Mouse (Mus musculus) C2C12 (cell line): ENCODE data around the gene Mrpl22. TPM values are rescaled to one million over a fixed set of nuclear protein-coding genes. Genes with fewer than 3 reads are reported as not detected.

Source experiments
- H3K27me3 ChIP-seq: one replicate; pipeline ENCODE4 v1.6.1; 2011; ENCODE audit not compliant: control insufficient read depth, insufficient read depth, insufficient read length
- H3K36me3 ChIP-seq: one replicate; pipeline ENCODE4 v1.6.1; 2011; ENCODE audit not compliant: control insufficient read depth, insufficient read depth
- H3K4me3 ChIP-seq: one replicate; pipeline ENCODE4 v1.5.1; 2011; ENCODE audit warnings: mild to moderate bottlenecking, control low read depth; ENCODE audit not compliant: poor library complexity, insufficient read depth, severe bottlenecking
- H3K79me2 ChIP-seq: one replicate; pipeline ENCODE4 v1.6.1; 2011; ENCODE audit not compliant: control insufficient read depth, insufficient read depth
- H3K79me3 ChIP-seq: one replicate; pipeline ENCODE4 v1.6.1; 2011; ENCODE audit warnings: low read depth, control low read depth
- H3ac ChIP-seq: one replicate; pipeline ENCODE3; 2011; ENCODE audit warnings: low read depth; ENCODE audit not compliant: control insufficient read depth, insufficient read length
- CEBPB ChIP-seq: IDR thresholded peaks from one replicate; pipeline ENCODE4 v1.6.1; 2011; ENCODE audit warnings: low read depth, mild to moderate bottlenecking, control low read depth, moderate library complexity
- CTCF ChIP-seq: IDR thresholded peaks from one replicate; pipeline ENCODE4 v1.5.1; 2011; ENCODE audit not compliant: control insufficient read depth, insufficient read depth, insufficient read length
- FOSL1 ChIP-seq: IDR thresholded peaks from one replicate; pipeline ENCODE4 v1.8.0; 2011; ENCODE audit warnings: mild to moderate bottlenecking, low read length; ENCODE audit not compliant: poor library complexity, insufficient read depth, severe bottlenecking
- MAX ChIP-seq: IDR thresholded peaks from one replicate; pipeline ENCODE4 v1.6.1; 2011; ENCODE audit warnings: mild to moderate bottlenecking, control low read depth
- MYOD1 ChIP-seq: IDR thresholded peaks from one replicate; pipeline ENCODE4 v1.6.1; 2011; ENCODE audit warnings: low read depth; ENCODE audit not compliant: control insufficient read depth, insufficient read length
- MYOG ChIP-seq: IDR thresholded peaks from one replicate; pipeline ENCODE4 v1.6.1; 2011; ENCODE audit not compliant: control insufficient read depth, insufficient read length; ENCODE audit errors: extremely low read depth
- USF1 ChIP-seq: IDR thresholded peaks from one replicate; pipeline ENCODE4 v1.6.1; 2011; ENCODE audit warnings: low read depth, mild to moderate bottlenecking, control low read depth, moderate library complexity
- polyA plus RNA-seq: library from polyadenylated mRNA; unstranded; fragments of >200 nt; fragmentation: generic; extraction: Trizol; gene quantifications from one replicate; pipeline ENCODE4 v1.2.1, GENCODE M21; 2012; ENCODE audit warnings: missing spikeins

The Mrpl22 gene
- polyA plus RNA-seq, 1 experiment: 106 TPM

- Histone ChIP-seq H3K4me3 (no peak overlapping the region), H3ac (no peak overlapping the region), H3K36me3 (peaks cover 84% of the 10 kb centered on the region), H3K79me3 (no peaks in the 10 kb centered on the region), H3K79me2 (no peaks in the 10 kb centered on the region), H3K27me3 (no peaks in the 10 kb centered on the region)
- TF ChIP-seq CTCF: no peak
- no peak for TF ChIP-seq MYOG
- TF ChIP-seq FOSL1: no peak
- TF ChIP-seq USF1: no peak
- TF ChIP-seq MAX: no peak
Observed at GRCm38 (mm10) chr11:58129302-58129843, 42.1 kb upstream of the Mrpl22 start.

DNA sequence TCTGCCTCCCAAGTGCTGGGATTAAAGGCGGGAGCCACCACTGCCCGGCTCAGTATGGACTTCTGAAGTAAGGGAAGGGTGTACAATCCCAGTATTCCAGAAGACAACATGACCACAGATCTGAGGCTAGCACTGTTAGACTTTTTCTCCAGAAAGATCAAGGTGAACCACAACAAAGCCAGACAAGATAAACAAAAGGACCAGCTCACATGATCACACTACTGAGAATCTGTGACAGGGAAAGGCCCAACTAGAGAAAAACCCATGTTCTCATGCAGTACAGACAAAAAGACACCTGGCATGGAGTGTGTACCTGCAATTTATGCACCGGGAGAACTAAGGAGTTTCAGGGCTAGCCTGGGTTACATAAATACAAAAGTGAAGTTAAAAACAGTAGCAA lies 39.4 kb upstream of the Mrpl22 start:
- Histone ChIP-seq H3K4me3 (no peak overlapping the region), H3ac (no peak overlapping the region), H3K27me3 (no peaks in the 10 kb centered on the region), H3K79me2 (no peaks in the 10 kb centered on the region), H3K36me3 (peaks cover 88% of the 10 kb centered on the region), H3K79me3 (no peaks in the 10 kb centered on the region)
- TF ChIP-seq MYOD1 (no peak), MYOG (no peak), MAX (no peak), CEBPB (no peak), CTCF (no peak), USF1 (no peak), FOSL1 (no peak)

GRCm38 (mm10) chr11:58134869-58135268 lies 36.6 kb upstream of the Mrpl22 start:
- Histone ChIP-seq H3K36me3 (peaks cover 90% of the 10 kb centered on the region), H3K4me3 (no peak overlapping the region)
- TF ChIP-seq MYOD1 (no peak), CEBPB (no peak), MAX (no peak), USF1 (no peak), FOSL1 (no peak), MYOG (no peak), CTCF (no peak)

DNA sequence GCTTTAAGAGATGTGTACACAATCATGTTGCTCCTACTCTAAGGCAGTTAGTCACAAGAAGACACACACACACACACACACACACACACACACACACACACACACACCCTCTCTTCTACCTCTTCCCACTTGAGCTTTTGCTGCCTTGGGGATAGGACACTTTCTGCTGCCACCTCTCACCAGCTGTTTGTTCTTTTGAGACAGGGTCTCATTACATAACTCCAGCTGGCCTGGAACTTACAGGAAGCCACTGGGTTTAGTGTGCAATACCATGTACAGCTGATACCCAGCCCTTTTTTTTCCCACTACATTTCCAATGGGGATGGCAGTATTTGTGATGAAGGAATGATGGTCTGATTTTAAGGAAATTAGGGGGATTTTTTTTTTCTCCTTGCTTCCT lies 36.2 kb upstream of the Mrpl22 start:
- Histone ChIP-seq H3ac (no peak overlapping the region), H3K36me3 (peaks cover 90% of the 10 kb centered on the region), H3K79me3 (no peaks in the 10 kb centered on the region), H3K27me3 (no peaks in the 10 kb centered on the region), H3K4me3 (no peak overlapping the region), H3K79me2 (no peaks in the 10 kb centered on the region)
- TF ChIP-seq FOSL1: no peak
- TF ChIP-seq CEBPB: no peak
- no peak for TF ChIP-seq MYOD1
- no peak for TF ChIP-seq MAX
- no peak for TF ChIP-seq USF1
- TF ChIP-seq CTCF: no peak
- no peak for TF ChIP-seq MYOG

More at GRCm38 (mm10) chr11:58134869-58135268, 36.6 kb upstream of the Mrpl22 start:
- H3K79me2 ChIP-seq: no peaks in the 10 kb centered on the region
- no peaks in the 10 kb centered on the region for H3K79me3 ChIP-seq
- H3ac ChIP-seq: no peak overlapping the region
- H3K27me3 ChIP-seq: no peaks in the 10 kb centered on the region

DNA sequence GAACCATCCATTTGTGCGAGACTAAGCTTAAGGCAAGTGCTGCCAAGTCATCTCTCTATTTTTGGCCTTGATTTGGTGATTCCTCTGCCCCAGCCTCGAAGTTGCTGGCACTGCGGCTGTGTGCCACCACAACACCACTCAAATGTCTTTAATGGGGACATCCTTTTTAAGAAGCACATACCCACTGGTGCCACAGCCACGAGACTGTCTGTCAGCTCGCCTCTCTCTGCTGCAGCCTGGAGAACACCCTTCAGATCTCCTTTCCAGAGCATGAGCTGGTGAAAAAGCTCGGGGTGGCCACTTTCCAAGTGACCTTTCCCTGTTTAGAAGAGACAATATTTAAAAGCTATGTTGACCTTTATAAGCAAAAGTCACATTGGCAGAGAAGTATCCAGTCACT lies 34.8 kb upstream of the Mrpl22 start:
- Histone ChIP-seq H3K36me3 (peaks cover 92% of the 10 kb centered on the region), H3K79me2 (no peaks in the 10 kb centered on the region)
- TF ChIP-seq USF1 (no peak), FOSL1 (no peak), MAX (no peak), CTCF (no peak), MYOD1 (no peak), MYOG (no peak), CEBPB (no peak)

GRCm38 (mm10) chr11:58138821-58139220 lies 32.6 kb upstream of the Mrpl22 start:
- Histone ChIP-seq H3K79me2 (no peaks in the 10 kb centered on the region), H3K27me3 (no peaks in the 10 kb centered on the region), H3ac (no peak overlapping the region), H3K79me3 (no peaks in the 10 kb centered on the region), H3K4me3 (no peak overlapping the region), H3K36me3 (peaks cover 93% of the 10 kb centered on the region)
- TF ChIP-seq MAX (no peak), CEBPB (no peak), MYOG (no peak), FOSL1 (no peak), USF1 (no peak), MYOD1 (no peak), CTCF (no peak)

More for the DNA sequence above, 34.8 kb upstream of the Mrpl22 start:
- Histone ChIP-seq H3K27me3 (no peaks in the 10 kb centered on the region), H3ac (no peak overlapping the region), H3K79me3 (no peaks in the 10 kb centered on the region), H3K4me3 (no peak overlapping the region)
